Mouse (Mus musculus) neural tube, embryonic 14.5 days (tissue): Measurements from ENCODE around the gene Dpysl4. TPM values are rescaled to one million over a fixed set of nuclear protein-coding genes. Genes with fewer than 3 reads are reported as not detected.

Experiments used
- ATAC-seq: fragments of 200-750 bp; cut with Nextera tagmentation; 2 replicates; pipeline ENCODE4 v1.8.0; 2017; ENCODE audit warnings: low read depth, mild to moderate bottlenecking, moderate TSS enrichment, moderate library complexity
- H3K27ac ChIP-seq: fragments of 300-500 bp; sonication (generic); 2 replicates; pipeline ENCODE4 v1.5.1; 2014; ENCODE audit warnings: low read depth, mild to moderate bottlenecking, control low read depth, low read length, moderate library complexity, mixed read lengths
- H3K27me3 ChIP-seq: fragments of 300-500 bp; sonication (generic); 2 replicates; pipeline ENCODE4 v1.6.1; 2014; ENCODE audit warnings: low read length; ENCODE audit not compliant: control insufficient read depth, insufficient read depth
- H3K36me3 ChIP-seq: fragments of 300-500 bp; sonication (generic); 2 replicates; pipeline ENCODE4 v1.6.1; 2014; ENCODE audit warnings: low read length, mixed read lengths; ENCODE audit not compliant: control insufficient read depth, insufficient read depth
- H3K4me1 ChIP-seq: fragments of 300-500 bp; sonication (generic); 2 replicates; pipeline ENCODE4 v1.6.1; 2014; ENCODE audit warnings: low read length; ENCODE audit not compliant: control insufficient read depth, insufficient read depth
- H3K4me2 ChIP-seq: fragments of 300-500 bp; sonication (generic); 2 replicates; pipeline ENCODE4 v1.6.1; 2014; ENCODE audit warnings: mild to moderate bottlenecking, low read depth, low read length, control low read depth
- H3K4me3 ChIP-seq: fragments of 300-500 bp; sonication (generic); 2 replicates; pipeline ENCODE4 v1.5.1; 2014; ENCODE audit warnings: low read depth, low read length, control low read depth, mixed read lengths
- H3K9ac ChIP-seq: fragments of 300-500 bp; sonication (generic); replicated peaks from 2 replicates; pipeline ENCODE4 v1.6.1; 2014; ENCODE audit warnings: low read depth, mild to moderate bottlenecking, control low read depth, low read length, mixed read lengths
- H3K9me3 ChIP-seq: fragments of 300-500 bp; sonication (generic); 2 replicates; pipeline ENCODE4 v1.6.1; 2016; ENCODE audit warnings: low read length; ENCODE audit not compliant: control insufficient read depth
- WGBS: fragments of 180-500 bp; shearing (Covaris S2); extraction: QIAGEN DNeasy Blood & Tissue Kit; methylation state at CpG from one replicate; pipeline ENCODE4 v1.1.7; 2014; 5-methylcytosine and 5-hydroxymethylcytosine counted together
- polyA plus RNA-seq: library from polyadenylated mRNA; unstranded; fragments of >200 nt; fragmentation: Nextera tagmentation; extraction: Ambion mirVana; gene quantifications from 2 replicates; pipeline ENCODE4 v1.2.1, GENCODE M21; 2014

Gene Dpysl4
- polyA plus RNA-seq, 1 experiment from 2014 or later, result 256 TPM

- Histone ChIP-seq H3K9ac (no peak overlapping the region), H3K4me3 (no peak overlapping the region), H3K9me3 (no peaks in the 10 kb centered on the region; the same call in 1 of the 2 replicates), H3K27me3 (no peaks in the 10 kb centered on the region), H3K36me3 (no peaks in the 10 kb centered on the region), H3K27ac (no peak overlapping the region), H3K4me2 (no peak overlapping the region), H3K4me1 (peaks cover 26% of the 10 kb centered on the region)
- WGBS, result 26% methylated on average over 5 of the region's 5 CpGs
- no peak for ATAC-seq
Measured at GRCm38 (mm10) chr7:139081158-139081557, 4.6 kb upstream of the Dpysl4 start.

GRCm38 (mm10) chr7:139082281-139082680, 3.5 kb upstream of the Dpysl4 start:
- ATAC-seq, result no peak
- H3K4me3 ChIP-seq, result no peak overlapping the region
- WGBS, result 59% methylated on average over 8 of the region's 8 CpGs
- H3K9ac ChIP-seq, result no peak overlapping the region
- H3K4me1 ChIP-seq, result peaks cover 24% of the 10 kb centered on the region
- no peak overlapping the region for H3K27ac ChIP-seq
- no peaks in the 10 kb centered on the region for H3K27me3 ChIP-seq
- no peak overlapping the region for H3K4me2 ChIP-seq
- H3K36me3 ChIP-seq, result no peaks in the 10 kb centered on the region
- no peaks in the 10 kb centered on the region; the same call in 1 of the 2 replicates for H3K9me3 ChIP-seq

- no peaks in the 10 kb centered on the region for H3K36me3 ChIP-seq
- no peak overlapping the region for H3K9ac ChIP-seq
- peaks cover 24% of the 10 kb centered on the region for H3K4me1 ChIP-seq
- no peak for ATAC-seq
- no peaks in the 10 kb centered on the region; the same call in 1 of the 2 replicates for H3K9me3 ChIP-seq
- no peaks in the 10 kb centered on the region for H3K27me3 ChIP-seq
- no peak overlapping the region for H3K4me2 ChIP-seq
- 28% methylated on average over 1 of the region's 1 CpGs for WGBS
- no peak overlapping the region for H3K27ac ChIP-seq
- H3K4me3 ChIP-seq, result no peak overlapping the region
Measured at GRCm38 (mm10) chr7:139084316-139084715, 1.5 kb upstream of the Dpysl4 start.

GRCm38 (mm10) chr7:139086195-139087158, 676 bp downstream of the Dpysl4 start:
- Histone ChIP-seq H3K27ac (peak overlapping the region; percentile 81), H3K27me3 (no peaks in the 10 kb centered on the region), H3K9ac (peak overlapping the region; percentile 96), H3K4me1 (peaks cover 31% of the 10 kb centered on the region), H3K36me3 (peaks cover 16% of the 10 kb centered on the region), H3K4me3 (peak overlapping the region; percentile 89), H3K4me2 (peak overlapping the region; percentile 63), H3K9me3 (no peaks in the 10 kb centered on the region)
- ATAC-seq, result peak; percentile 65
- WGBS, result under 1% methylated on average over 60 of the region's 61 CpGs

GRCm38 (mm10) chr7:139087801-139088200, 2.0 kb downstream of the Dpysl4 start:
- ATAC-seq, result no peak
- Histone ChIP-seq H3K27ac (peak overlapping the region; percentile 24; the same call in 1 of the 2 replicates), H3K9ac (0 out of 2 replicates have a peak overlapping the region, but pooled peaks have one; percentile 21), H3K4me1 (peaks cover 31% of the 10 kb centered on the region), H3K36me3 (peaks cover 28% of the 10 kb centered on the region), H3K4me2 (peak overlapping the region; percentile 63), H3K4me3 (peak overlapping the region; percentile 89), H3K27me3 (no peaks in the 10 kb centered on the region), H3K9me3 (no peaks in the 10 kb centered on the region)
- WGBS, result 50% methylated on average over 2 of the region's 2 CpGs

GRCm38 (mm10) chr7:139089892-139090874, 4.4 kb downstream of the Dpysl4 start:
- peaks cover 31% of the 10 kb centered on the region for H3K4me1 ChIP-seq
- no peaks in the 10 kb centered on the region for H3K27me3 ChIP-seq
- H3K9ac ChIP-seq, result no peak overlapping the region
- H3K4me2 ChIP-seq, result peak overlapping the region; percentile 3; the same call in 1 of the 2 replicates
- H3K27ac ChIP-seq, result peak overlapping the region; percentile 61
- H3K9me3 ChIP-seq, result no peaks in the 10 kb centered on the region
- H3K4me3 ChIP-seq, result no peak overlapping the region
- peaks cover 45% of the 10 kb centered on the region for H3K36me3 ChIP-seq
- no peak for ATAC-seq
- 58% methylated on average over 12 of the region's 12 CpGs for WGBS

GRCm38 (mm10) chr7:139091681-139092080, 5.9 kb downstream of the Dpysl4 start:
- peaks cover 48% of the 10 kb centered on the region for H3K36me3 ChIP-seq
- no peak overlapping the region for H3K27ac ChIP-seq
- WGBS, result 91% methylated on average over 9 of the region's 9 CpGs

GRCm38 (mm10) chr7:139092676-139093075, 6.9 kb downstream of the Dpysl4 start:
- Histone ChIP-seq H3K4me3 (no peak overlapping the region), H3K4me2 (no peak overlapping the region), H3K9ac (no peak overlapping the region), H3K4me1 (peaks cover 21% of the 10 kb centered on the region), H3K27me3 (no peaks in the 10 kb centered on the region), H3K36me3 (peaks cover 51% of the 10 kb centered on the region), H3K9me3 (no peaks in the 10 kb centered on the region), H3K27ac (no peak overlapping the region)
- ATAC-seq, result no peak
- WGBS, result 97% methylated on average over 5 of the region's 5 CpGs

More at GRCm38 (mm10) chr7:139091681-139092080, 5.9 kb downstream of the Dpysl4 start:
- H3K9ac ChIP-seq, result no peak overlapping the region
- H3K27me3 ChIP-seq, result no peaks in the 10 kb centered on the region
- H3K4me1 ChIP-seq, result peaks cover 29% of the 10 kb centered on the region
- no peaks in the 10 kb centered on the region for H3K9me3 ChIP-seq
- H3K4me3 ChIP-seq, result no peak overlapping the region
- no peak for ATAC-seq
- no peak overlapping the region for H3K4me2 ChIP-seq
